Mouse (Mus musculus): ENCODE data around the gene 4930505A04Rik.

DNA sequence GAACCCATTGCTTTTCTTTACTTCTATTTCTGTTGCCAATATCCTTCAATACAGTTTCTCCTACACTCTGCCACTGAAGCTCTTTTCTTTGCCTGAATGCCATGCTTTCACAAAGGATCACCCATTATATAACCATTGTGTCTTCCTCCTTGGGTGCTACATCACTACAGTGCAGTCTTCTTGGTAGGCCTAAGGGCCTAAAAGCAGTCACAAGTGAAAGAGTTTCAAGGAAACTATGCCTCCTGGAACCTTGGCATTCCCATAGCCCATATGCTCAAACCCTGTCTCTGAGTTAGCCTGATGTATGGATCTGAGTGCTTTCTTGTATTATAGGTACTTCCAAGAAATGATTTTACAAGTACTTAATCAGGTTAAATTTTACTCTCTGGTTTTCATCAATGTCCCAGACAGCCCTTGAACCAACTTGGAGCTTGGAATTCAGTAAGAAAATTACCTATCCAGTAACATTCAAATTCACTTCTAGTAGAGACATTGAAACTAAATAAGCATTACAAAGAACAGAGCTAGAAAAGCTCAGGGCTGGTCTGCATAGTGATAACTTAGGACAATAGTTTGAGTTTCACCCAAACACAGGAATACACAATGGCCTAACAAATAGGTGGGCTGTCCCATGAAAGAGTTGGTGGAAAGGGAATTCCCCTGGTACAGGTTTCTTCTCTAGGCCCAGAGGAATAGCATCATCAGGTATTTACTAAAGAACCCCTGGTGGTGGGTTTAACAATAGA lies 20.1 kb upstream of the 4930505A04Rik start:
- TF ChIP-seq CTCF (IDR thresholded peaks at IDR 0.05; ENCODE audit: low read depth) (no peak), EP300 (IDR thresholded peaks at IDR 0.05; ENCODE audit: low read depth) (no peak)

Measured in liver, embryonic 14.5 days (tissue).